Mouse (Mus musculus) c-Kit-negative CD71-positive TER-119-positive erythroid progenitor cells, embryonic 14.5 days (primary cell): ENCODE results near the gene Dennd4c.
A peak's percentile ranks its signal among the peaks of the same experiment; 100 is the strongest.

Experiments used
- DNase-seq: peaks from one replicate; pipeline ENCODE4 v3.0.0-alpha.2; 2013; ENCODE audit warnings: low read depth, low spot score

The Dennd4c gene

GRCm38 (mm10) chr4:86882413-86882812 is 134.1 kb downstream of the Dennd4c start:
- no peak for DNase-seq

DNA sequence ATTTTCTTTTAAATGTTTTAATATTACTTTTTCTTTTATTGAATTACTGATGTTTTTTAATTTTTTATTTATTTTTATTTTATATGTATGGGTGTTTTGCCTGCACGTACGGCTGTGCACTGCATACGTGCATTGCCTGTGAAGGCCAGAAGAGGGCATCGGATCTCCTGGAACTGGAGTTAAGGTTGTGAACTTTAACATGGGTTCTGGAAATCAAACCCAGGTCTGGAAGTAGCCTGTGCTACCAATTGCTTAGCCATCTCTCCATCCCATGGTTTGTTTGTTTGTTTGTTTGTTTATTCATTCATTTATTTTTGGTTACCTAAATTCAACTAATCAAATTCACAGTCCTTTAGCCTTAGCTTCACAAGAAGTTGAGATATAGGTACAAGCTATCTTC is 136.6 kb downstream of the Dennd4c start:
- DNase-seq: no peak

- DNase-seq: no peak
Measured at GRCm38 (mm10) chr4:86885790-86886159, 137.4 kb downstream of the Dennd4c start.

DNA sequence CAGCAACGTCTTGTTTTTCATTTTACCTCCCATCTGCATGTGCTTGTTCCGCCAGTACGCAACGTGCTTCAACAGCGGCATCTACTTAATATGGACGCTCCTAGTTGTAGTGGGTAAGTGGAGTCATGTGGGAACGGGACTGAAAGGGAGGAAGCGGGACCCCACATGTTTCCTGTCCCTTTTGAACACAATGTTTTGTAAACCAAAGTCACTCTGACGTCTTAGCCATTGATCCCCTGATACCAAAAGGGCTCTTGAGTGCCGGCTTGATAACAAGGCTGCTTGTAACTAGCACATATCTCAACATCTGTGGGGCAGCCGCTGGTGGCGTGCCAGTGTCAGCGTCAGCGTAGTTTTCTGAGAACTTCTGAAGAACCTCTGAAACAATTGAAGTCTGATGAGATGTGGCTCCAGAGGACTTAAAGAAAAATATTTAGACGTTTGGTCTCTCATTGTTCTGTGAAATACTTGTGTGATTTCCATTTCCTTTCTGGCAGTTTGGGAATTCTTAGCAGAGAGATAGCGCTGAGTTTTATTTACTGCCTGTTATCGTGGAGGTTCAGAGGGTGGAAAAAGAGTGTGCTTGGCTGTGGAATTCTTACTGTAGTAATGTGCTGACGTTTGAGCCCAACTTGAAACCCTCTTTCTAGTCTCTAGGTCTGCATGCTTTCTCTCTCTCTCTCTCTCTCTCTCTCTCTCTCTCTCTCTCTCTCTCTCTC is 138.0 kb downstream of the Dennd4c start:
- no peak for DNase-seq

DNA sequence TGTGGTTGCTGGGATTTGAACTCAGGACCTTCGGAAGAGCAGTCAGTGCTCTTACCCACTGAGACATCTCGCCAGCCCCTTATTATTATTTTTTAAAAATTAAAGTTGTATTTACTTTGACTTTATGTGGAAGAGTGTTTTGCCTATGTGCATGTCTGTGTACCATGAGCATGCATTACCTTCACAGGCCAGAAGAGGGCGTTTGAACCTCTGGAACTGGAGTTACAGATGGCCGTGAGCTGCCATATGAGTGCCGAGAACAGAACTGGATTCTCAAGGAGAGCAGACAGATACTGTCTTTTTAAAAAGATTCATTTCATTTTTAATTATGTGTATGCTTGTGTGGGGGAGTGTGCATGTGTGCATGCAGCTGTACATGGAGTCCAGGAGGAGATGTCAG is 139.5 kb downstream of the Dennd4c start:
- DNase-seq: peak; percentile 38

DNA sequence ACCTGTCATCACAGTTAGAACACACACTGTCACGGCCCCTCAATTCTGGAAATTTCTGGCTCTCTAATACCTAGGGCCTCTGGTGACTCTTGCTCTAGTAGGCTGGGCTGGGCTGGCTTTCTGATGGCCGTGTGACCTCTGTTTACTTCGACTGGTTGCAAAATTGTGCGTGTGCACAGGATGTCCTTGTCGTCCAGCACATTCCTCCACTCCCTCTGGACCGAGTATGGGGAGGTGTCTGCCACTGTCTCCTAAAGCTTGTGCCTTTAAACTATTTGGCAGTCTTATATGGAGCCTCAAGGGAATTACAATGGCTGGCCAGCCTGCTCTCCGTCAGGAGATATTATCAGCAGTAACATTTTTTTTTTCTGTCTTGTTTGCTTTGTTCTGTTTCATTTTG is 149.1 kb downstream of the Dennd4c start:
- no peak for DNase-seq

GRCm38 (mm10) chr4:86898791-86899474 is 150.6 kb downstream of the Dennd4c start:
- DNase-seq: no peak
